Mouse (Mus musculus) G1E (cell line): Measurements from ENCODE around the gene Ccdc194. TPM values are rescaled to one million over a fixed set of nuclear protein-coding genes. Genes with fewer than 3 reads are reported as not detected.
A peak's percentile ranks its signal among the peaks of the same experiment; 100 is the strongest.

Experiments
- ATAC-seq: 2 replicates; pipeline ENCODE4 v1.8.0; 2016; ENCODE audit warnings: mild to moderate bottlenecking; ENCODE audit not compliant: insufficient number of reproducible peaks, poor library complexity, low FRiP score, severe bottlenecking; ENCODE audit errors: extremely low read depth
- DNase-seq: peaks from one replicate; pipeline ENCODE4 v3.0.0; 2012; ENCODE audit warnings: low spot score
- H3K27me3 ChIP-seq: 2 replicates; pipeline ENCODE4 v1.6.1; 2012; ENCODE audit warnings: mild to moderate bottlenecking, low read length, inconsistent platforms; ENCODE audit not compliant: insufficient read depth
- H3K36me3 ChIP-seq: replicated peaks from 2 replicates; pipeline ENCODE3; 2012; ENCODE audit warnings: mild to moderate bottlenecking, inconsistent platforms
- H3K4me1 ChIP-seq: 2 replicates; pipeline ENCODE4 v1.6.1; 2012; ENCODE audit warnings: low read depth, low read length, inconsistent platforms, mixed read lengths; ENCODE audit not compliant: insufficient read depth
- H3K4me3 ChIP-seq: 2 replicates; pipeline ENCODE4 v1.5.1; 2012; ENCODE audit warnings: low read depth, mild to moderate bottlenecking, inconsistent platforms, low read length, moderate library complexity, mixed read lengths
- H3K9me3 ChIP-seq: replicated peaks from 2 replicates; pipeline ENCODE4 v1.6.1; 2012; ENCODE audit warnings: inconsistent platforms
- CTCF ChIP-seq: IDR thresholded peaks from 2 replicates; pipeline ENCODE4 v1.5.1; 2012; ENCODE audit warnings: low read depth, low read length, inconsistent platforms, mixed read lengths
- GATA1 ChIP-seq: IDR thresholded peaks from 2 replicates; pipeline ENCODE4 v1.6.1; 2012; ENCODE audit warnings: borderline replicate concordance, low read length, inconsistent platforms, mixed read lengths
- GATA2 ChIP-seq: IDR thresholded peaks from 2 replicates; pipeline ENCODE4 v1.6.1; 2012; ENCODE audit warnings: low read depth, low read length, inconsistent platforms, borderline replicate concordance
- POLR2AphosphoS5 ChIP-seq: IDR thresholded peaks from 2 replicates; pipeline ENCODE4 v1.6.1; 2012; ENCODE audit warnings: low read depth, low read length, inconsistent platforms; ENCODE audit not compliant: insufficient replicate concordance
- TAL1 ChIP-seq: conservative IDR thresholded peaks from 2 replicates; pipeline ENCODE4 v1.6.1; 2012; ENCODE audit warnings: low read depth, low read length, inconsistent platforms, mixed read lengths
- polyA plus RNA-seq: library from polyadenylated mRNA; stranded (reverse); fragments of >175 nt; gene quantifications from 2 replicates; pipeline ENCODE4 v1.2.3, GENCODE M21; 2012
- total RNA-seq, 2 experiments: library from RNA; stranded (forward) in 1 of 2; stranded (reverse) in 1 of 2; fragments of 200-1000 nt in 1 of 2; fragments of >200 nt in 1 of 2; fragmentation: Nextera tagmentation in 1 of 2; gene quantifications; 2 replicates each; pipeline ENCODE4 v1.2.3; 2014 to 2017

The Ccdc194 gene
- total and polyA plus RNA-seq, 3 experiments = 0.22 TPM; not detected in 2

DNA sequence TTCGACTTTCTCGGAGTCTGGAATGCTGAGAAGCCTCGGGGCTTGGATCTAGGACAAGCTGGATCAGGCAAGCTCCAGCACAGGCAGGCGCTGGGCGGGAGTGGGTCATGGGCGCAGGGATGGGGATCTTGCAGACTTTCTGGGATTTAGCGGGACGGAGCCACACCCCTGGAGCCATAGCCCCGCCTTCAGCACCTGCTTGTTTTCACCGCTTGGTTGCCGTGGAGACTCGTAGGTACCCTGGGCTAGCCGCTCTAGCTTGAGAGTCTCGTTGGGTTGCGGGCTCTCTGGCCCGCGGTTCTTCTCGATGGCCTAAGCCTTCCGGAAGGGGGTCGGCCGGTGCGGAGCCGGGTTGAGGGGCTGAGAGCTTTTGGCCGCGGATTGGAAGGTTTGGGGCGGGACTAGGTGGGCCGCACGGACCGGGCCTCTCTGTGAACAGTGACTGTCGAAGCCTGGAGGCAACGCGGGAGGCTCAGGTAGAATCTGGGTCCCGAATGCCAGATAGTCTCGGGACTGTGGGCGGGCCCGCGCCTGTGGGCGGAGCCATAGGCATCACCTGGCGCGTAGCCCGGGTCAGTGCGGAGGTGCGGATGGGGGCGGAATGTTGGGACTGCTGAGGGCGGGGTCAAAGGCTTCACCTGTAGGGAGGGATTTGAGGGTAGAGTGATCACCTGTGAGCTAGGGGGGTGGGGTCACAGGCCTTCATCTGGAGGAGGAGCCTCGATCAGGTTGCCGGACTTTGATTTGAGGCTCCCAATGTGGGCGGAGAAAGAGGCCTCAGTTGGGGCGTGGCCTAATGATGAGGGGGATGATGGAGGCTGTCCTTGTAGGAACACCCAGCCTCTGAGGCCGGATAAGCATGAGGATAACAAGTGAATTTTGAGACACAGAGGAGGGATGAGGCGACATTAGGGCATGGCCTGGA lies 44.1 kb upstream of the Ccdc194 start:
- Histone ChIP-seq H3K4me3 (peak overlapping the region; percentile 47; the same call in 1 of the 2 replicates), H3K4me1 (peaks cover 14% of the 10 kb centered on the region; the same call in 1 of the 2 replicates), H3K36me3 (no peaks in the 10 kb centered on the region), H3K27me3 (peaks cover 72% of the 10 kb centered on the region), H3K9me3 (no peaks in the 10 kb centered on the region)
- TF ChIP-seq TAL1 (no peak), CTCF (no peak), GATA2 (no peak), POLR2AphosphoS5 (no peak), GATA1 (no peak)
- DNase-seq (no peak), ATAC-seq (no peak)

DNA sequence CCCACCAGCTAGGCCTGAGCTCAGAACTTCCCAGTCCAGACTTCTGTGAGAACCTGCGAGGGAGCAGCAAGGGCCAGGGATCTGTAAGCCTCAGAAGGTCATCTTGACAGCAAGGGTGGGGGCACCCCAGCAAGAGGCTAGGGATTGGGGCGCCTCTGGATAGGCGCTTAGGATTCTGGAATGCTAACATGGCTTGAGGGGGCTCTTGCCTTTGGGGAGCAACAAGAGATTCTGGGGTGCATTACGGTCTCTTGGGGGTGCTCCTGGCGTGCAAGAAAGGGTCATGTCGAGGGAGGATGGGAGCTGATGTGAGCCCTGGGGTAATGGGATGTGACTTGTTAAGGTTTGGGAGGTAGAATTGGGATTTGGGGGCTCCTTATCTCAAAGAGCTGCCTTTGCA lies 43.4 kb upstream of the Ccdc194 start:
- no peak for TF ChIP-seq POLR2AphosphoS5
- TF ChIP-seq TAL1 = no peak
- no peak for TF ChIP-seq GATA1
- no peak for TF ChIP-seq GATA2
- no peak for TF ChIP-seq CTCF
- Histone ChIP-seq H3K4me3 (no peak overlapping the region), H3K27me3 (peaks cover 70% of the 10 kb centered on the region), H3K36me3 (no peaks in the 10 kb centered on the region), H3K4me1 (peaks cover 14% of the 10 kb centered on the region; the same call in 1 of the 2 replicates), H3K9me3 (peaks cover 2% of the 10 kb centered on the region)
- DNase-seq = no peak
- no peak for ATAC-seq

DNA sequence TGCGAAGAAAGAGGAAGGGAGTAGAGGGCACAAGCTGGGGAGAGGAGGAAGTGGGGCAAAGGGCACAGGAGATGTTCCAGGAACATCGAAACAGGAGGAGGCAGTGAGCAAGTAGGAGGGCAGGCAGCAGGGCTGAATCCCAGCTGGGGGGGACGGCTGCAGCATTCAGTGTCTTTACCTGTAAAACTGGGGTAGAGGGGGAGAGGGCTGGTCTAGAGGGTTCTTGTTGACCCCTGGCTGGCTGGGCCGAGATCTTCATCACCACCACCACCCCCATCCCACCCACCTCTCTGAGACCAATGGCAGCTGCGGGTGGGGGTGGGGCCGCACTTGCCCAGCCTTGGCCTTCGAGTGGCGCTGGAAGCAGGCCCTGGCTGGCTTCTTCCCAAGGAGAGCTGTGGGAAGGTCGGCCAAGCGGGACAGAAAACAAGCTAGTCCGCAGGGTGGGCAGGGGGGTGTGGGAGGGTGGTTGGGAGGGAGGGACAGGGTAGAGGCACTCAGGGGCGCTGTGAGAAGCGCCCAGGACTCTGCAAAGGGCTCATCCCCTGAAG lies 43.0 kb upstream of the Ccdc194 start, which contains the start of gene Slc27a1:
Gene Slc27a1, plus strand, starts transcription at position 496 of the 551 bp plus-strand sequence.
- Histone ChIP-seq H3K27me3 (peaks cover 73% of the 10 kb centered on the region), H3K36me3 (no peaks in the 10 kb centered on the region), H3K4me1 (peaks cover 14% of the 10 kb centered on the region; the same call in 1 of the 2 replicates), H3K4me3 (peak within 1 kb of the TSS; percentile 47; the same call in 1 of the 2 replicates), H3K9me3 (peaks cover 4% of the 10 kb centered on the region)
- TF ChIP-seq GATA1 = no peak
- no peak for TF ChIP-seq GATA2
- TF ChIP-seq TAL1 = no peak
- no peak for TF ChIP-seq CTCF
- TF ChIP-seq POLR2AphosphoS5 = no peak
- DNase-seq (no peak), ATAC-seq (no peak)

DNA sequence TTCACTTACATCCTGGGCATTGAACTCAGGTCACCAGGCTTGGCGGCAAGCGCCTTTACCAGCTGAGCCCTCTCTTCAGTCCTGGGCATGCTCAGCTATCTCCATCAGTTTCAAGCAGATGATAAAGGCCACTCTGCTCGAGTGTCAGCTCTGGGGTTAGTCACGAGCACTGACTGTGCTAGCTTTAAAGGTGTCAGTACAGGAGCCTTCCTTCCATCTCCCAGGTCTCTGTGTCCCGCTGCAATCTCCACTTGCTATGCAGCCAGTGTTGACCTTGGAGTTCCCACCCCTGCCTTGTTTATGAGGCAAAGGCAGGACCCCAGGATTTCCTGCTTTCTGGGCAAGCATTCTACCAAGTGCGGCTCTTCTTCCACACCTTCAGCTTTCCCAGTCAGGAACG lies 42.1 kb upstream of the Ccdc194 start:
- Histone ChIP-seq H3K4me3 (no peak overlapping the region), H3K9me3 (peaks cover 4% of the 10 kb centered on the region), H3K36me3 (no peaks in the 10 kb centered on the region), H3K27me3 (peaks cover 71% of the 10 kb centered on the region), H3K4me1 (peaks cover 19% of the 10 kb centered on the region; the same call in 1 of the 2 replicates)
- ATAC-seq (no peak), DNase-seq (no peak)
- TF ChIP-seq CTCF (no peak), TAL1 (no peak), GATA1 (no peak), POLR2AphosphoS5 (no peak), GATA2 (no peak)

DNA sequence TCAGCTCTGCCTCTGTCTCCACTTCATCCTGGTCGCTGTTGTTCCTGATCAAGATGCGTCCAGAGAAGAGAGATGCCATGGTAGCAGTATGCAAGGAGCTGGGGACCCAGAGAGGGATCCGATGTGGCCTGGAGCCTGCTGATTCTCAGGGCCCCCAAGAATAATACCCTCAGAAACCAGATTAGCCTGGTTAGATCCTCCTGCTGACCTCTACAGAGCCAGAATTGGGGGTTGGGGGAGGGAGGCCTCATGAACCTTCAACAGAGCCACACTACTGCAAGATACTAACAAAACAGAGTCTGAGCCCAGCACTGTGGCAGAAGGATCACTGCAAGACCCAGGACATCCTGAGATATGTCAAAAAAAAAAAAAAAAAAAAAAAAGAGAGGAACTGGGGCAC lies 41.0 kb upstream of the Ccdc194 start, which contains the start of gene Nxnl1:
Gene Nxnl1, minus strand, starts transcription at position 101 of the 400 bp plus-strand sequence.
- ATAC-seq (no peak), DNase-seq (no peak)
- Histone ChIP-seq H3K36me3 (no peaks in the 10 kb centered on the region), H3K4me3 (no peak within 1 kb of the TSS), H3K27me3 (peaks cover 66% of the 10 kb centered on the region), H3K4me1 (peaks cover 19% of the 10 kb centered on the region; the same call in 1 of the 2 replicates), H3K9me3 (peaks cover 4% of the 10 kb centered on the region)
- no peak for TF ChIP-seq POLR2AphosphoS5
- no peak for TF ChIP-seq CTCF

DNA sequence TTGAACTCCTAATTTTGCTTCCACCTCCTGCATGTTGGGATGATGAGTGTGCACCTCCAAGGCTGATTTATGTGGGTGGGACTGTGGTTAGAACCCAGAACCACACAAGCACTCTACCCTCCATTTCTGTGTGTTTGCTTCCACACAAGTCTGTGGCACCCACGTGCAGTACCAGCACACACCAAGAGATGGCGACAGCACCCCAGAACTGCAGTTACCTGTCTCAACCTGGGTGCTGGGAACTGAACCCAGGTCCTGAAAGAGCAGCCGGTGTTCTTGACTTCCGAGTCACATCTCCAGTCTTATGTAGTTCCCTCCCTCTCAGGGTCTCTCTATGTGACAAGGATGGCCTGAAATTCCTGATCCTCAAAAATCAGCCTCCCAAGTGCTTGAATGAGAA lies 38.5 kb upstream of the Ccdc194 start:
- peaks cover 4% of the 10 kb centered on the region for H3K9me3 ChIP-seq
- peaks cover 50% of the 10 kb centered on the region for H3K27me3 ChIP-seq
- DNase-seq (no peak), ATAC-seq (no peak)
- H3K4me1 ChIP-seq = peaks cover 8% of the 10 kb centered on the region; the same call in 1 of the 2 replicates
- TF ChIP-seq POLR2AphosphoS5 (no peak), CTCF (no peak), GATA2 (no peak), GATA1 (no peak), TAL1 (no peak)
- H3K4me3 ChIP-seq = no peak overlapping the region
- no peaks in the 10 kb centered on the region for H3K36me3 ChIP-seq
